Mouse (Mus musculus): Measurements from ENCODE around the gene Evc. TPM values are rescaled to one million over a fixed set of nuclear protein-coding genes. Genes with fewer than 3 reads are reported as not detected.

The Evc gene
- polyA plus RNA-seq, 1 experiment from 2014 or later, result 1.7 TPM

GRCm38 (mm10) chr5:37257243-37257642 is 79.5 kb downstream of the Evc start:
- no peak overlapping the region for H3K4me2 ChIP-seq (replicated peaks; ENCODE audit: low read depth)
- no peak for TF ChIP-seq CTCF (IDR thresholded peaks at IDR 0.05; ENCODE audit: low read depth)
- H3K36me3 ChIP-seq (ENCODE audit: control insufficient read depth, insufficient read depth), result no peaks in the 10 kb centered on the region
- no peak for ATAC-seq
- no peaks in the 10 kb centered on the region for H3K9me3 ChIP-seq (ENCODE audit: control insufficient read depth)
- H3K9ac ChIP-seq (ENCODE audit: low read depth, low read length), result no peak overlapping the region
- H3K4me3 ChIP-seq (ENCODE audit: low read depth, low read length), result no peak overlapping the region
- 55% methylated on average over 5 of the region's 5 CpGs for WGBS
- H3K4me1 ChIP-seq (replicated peaks; ENCODE audit: control insufficient read depth, insufficient read depth, low read length), result no peaks in the 10 kb centered on the region
- H3K27me3 ChIP-seq (replicated peaks; ENCODE audit: control insufficient read depth, insufficient read depth, low read length), result no peaks in the 10 kb centered on the region
- H3K27ac ChIP-seq (ENCODE audit: low read depth, low read length), result no peak overlapping the region

DNA sequence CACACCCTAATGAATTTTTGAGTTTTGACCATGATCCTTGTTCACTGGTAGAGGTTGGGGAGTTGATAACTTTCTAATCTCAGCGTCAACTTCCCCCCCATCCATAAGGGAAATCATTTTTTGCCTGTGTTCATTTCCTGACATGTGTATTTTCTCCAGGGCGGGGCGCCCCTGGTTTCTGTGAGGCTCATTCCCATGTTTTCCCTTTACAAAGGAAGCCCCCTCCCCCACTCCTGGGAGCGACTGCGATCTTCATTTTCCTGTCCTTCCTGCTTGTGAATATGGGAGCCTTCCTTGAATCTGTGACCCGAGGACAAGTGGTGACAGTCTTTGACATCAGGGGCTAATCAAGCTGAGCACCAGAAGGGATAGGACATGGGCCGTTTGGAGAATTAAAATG is 79.9 kb downstream of the Evc start:
- H3K4me2 ChIP-seq (replicated peaks; ENCODE audit: low read depth), result no peak overlapping the region

DNA sequence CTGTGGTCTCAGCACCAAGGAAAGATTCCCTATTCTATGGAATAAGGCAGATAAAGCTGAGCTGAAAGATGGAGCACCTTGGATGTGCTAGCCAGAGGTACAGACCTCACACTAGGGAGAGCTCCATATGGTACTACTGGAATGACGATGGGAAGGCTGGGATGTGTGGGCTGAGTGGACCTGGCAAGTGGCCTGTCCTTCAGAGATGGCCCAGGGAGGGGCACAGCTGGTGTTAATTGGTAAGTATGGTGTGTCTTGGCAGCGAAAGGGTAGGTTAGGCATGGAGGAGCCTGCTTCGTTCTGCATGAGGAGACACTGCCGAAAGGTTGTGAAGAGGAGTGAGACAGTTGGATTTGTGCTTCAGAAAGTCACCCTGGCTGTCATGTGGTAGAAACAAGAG is 82.2 kb downstream of the Evc start:
- TF ChIP-seq CTCF (IDR thresholded peaks at IDR 0.05; ENCODE audit: low read depth), result no peak
- H3K4me3 ChIP-seq (ENCODE audit: low read depth, low read length), result no peak overlapping the region
- H3K27me3 ChIP-seq (replicated peaks; ENCODE audit: control insufficient read depth, insufficient read depth, low read length), result no peaks in the 10 kb centered on the region
- no peaks in the 10 kb centered on the region for H3K9me3 ChIP-seq (ENCODE audit: control insufficient read depth)
- H3K36me3 ChIP-seq (ENCODE audit: control insufficient read depth, insufficient read depth), result no peaks in the 10 kb centered on the region
- H3K9ac ChIP-seq (ENCODE audit: low read depth, low read length), result no peak overlapping the region
- 82% methylated on average over 4 of the region's 4 CpGs for WGBS
- H3K4me2 ChIP-seq (replicated peaks; ENCODE audit: low read depth), result no peak overlapping the region
- H3K27ac ChIP-seq (ENCODE audit: low read depth, low read length), result no peak overlapping the region
- H3K4me1 ChIP-seq (replicated peaks; ENCODE audit: control insufficient read depth, insufficient read depth, low read length), result no peaks in the 10 kb centered on the region
- no peak for ATAC-seq

More for the DNA sequence above, 79.9 kb downstream of the Evc start:
- H3K9ac ChIP-seq (ENCODE audit: low read depth, low read length), result no peak overlapping the region
- no peaks in the 10 kb centered on the region for H3K36me3 ChIP-seq (ENCODE audit: control insufficient read depth, insufficient read depth)
- no peak for TF ChIP-seq CTCF (IDR thresholded peaks at IDR 0.05; ENCODE audit: low read depth)
- H3K4me3 ChIP-seq (ENCODE audit: low read depth, low read length), result no peak overlapping the region
- H3K4me1 ChIP-seq (replicated peaks; ENCODE audit: control insufficient read depth, insufficient read depth, low read length), result no peaks in the 10 kb centered on the region
- no peak overlapping the region for H3K27ac ChIP-seq (ENCODE audit: low read depth, low read length)
- H3K9me3 ChIP-seq (ENCODE audit: control insufficient read depth), result no peaks in the 10 kb centered on the region
- no peaks in the 10 kb centered on the region for H3K27me3 ChIP-seq (replicated peaks; ENCODE audit: control insufficient read depth, insufficient read depth, low read length)
- ATAC-seq, result no peak
- 64% methylated on average over 7 of the region's 7 CpGs for WGBS

- Histone ChIP-seq H3K9ac (ENCODE audit: low read depth, low read length) (no peak overlapping the region), H3K4me3 (ENCODE audit: low read depth, low read length) (no peak overlapping the region), H3K27ac (ENCODE audit: low read depth, low read length) (no peak overlapping the region), H3K27me3 (replicated peaks; ENCODE audit: control insufficient read depth, insufficient read depth, low read length) (no peaks in the 10 kb centered on the region), H3K36me3 (ENCODE audit: control insufficient read depth, insufficient read depth) (no peaks in the 10 kb centered on the region), H3K4me1 (replicated peaks; ENCODE audit: control insufficient read depth, insufficient read depth, low read length) (no peaks in the 10 kb centered on the region), H3K9me3 (ENCODE audit: control insufficient read depth) (no peaks in the 10 kb centered on the region), H3K4me2 (replicated peaks; ENCODE audit: low read depth) (no peak overlapping the region)
- ATAC-seq, result no peak
- WGBS, result 70% methylated on average over 9 of the region's 9 CpGs
- TF ChIP-seq CTCF (IDR thresholded peaks at IDR 0.05; ENCODE audit: low read depth), result no peak
Measured at GRCm38 (mm10) chr5:37252101-37252804, 84.4 kb downstream of the Evc start.

DNA sequence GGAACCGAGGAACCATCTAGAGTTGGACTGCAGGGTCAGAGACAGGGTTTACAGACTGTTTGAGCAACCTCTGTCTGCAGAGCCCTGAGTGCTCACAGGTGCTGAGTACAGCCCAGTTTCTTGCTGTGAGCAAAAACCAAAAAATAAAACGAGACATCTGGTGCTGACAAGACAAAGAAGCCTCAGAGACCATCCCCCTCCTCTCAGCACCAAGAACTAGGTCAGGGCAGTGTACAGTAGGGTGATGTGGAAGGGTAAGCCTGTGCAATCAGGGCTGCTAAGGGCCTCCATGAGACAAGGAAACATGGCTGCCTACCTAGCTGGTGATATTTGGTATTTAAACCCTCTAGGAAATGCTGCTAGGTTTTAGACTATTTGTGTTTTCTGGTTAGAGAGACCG is 85.1 kb downstream of the Evc start:
- no peak for ATAC-seq
- H3K4me1 ChIP-seq (replicated peaks; ENCODE audit: control insufficient read depth, insufficient read depth, low read length), result no peaks in the 10 kb centered on the region
- H3K9ac ChIP-seq (ENCODE audit: low read depth, low read length), result no peak overlapping the region
- no peaks in the 10 kb centered on the region for H3K36me3 ChIP-seq (ENCODE audit: control insufficient read depth, insufficient read depth)
- H3K4me2 ChIP-seq (replicated peaks; ENCODE audit: low read depth), result no peak overlapping the region
- H3K4me3 ChIP-seq (ENCODE audit: low read depth, low read length), result no peak overlapping the region
- H3K27ac ChIP-seq (ENCODE audit: low read depth, low read length), result no peak overlapping the region
- WGBS, result 57% methylated on average over 3 of the region's 3 CpGs
- H3K27me3 ChIP-seq (replicated peaks; ENCODE audit: control insufficient read depth, insufficient read depth, low read length), result 0 out of 2 replicates have a peak, but pooled peaks cover under 1% of the 10 kb centered on the region
- no peaks in the 10 kb centered on the region for H3K9me3 ChIP-seq (ENCODE audit: control insufficient read depth)
- no peak for TF ChIP-seq CTCF (IDR thresholded peaks at IDR 0.05; ENCODE audit: low read depth)

DNA sequence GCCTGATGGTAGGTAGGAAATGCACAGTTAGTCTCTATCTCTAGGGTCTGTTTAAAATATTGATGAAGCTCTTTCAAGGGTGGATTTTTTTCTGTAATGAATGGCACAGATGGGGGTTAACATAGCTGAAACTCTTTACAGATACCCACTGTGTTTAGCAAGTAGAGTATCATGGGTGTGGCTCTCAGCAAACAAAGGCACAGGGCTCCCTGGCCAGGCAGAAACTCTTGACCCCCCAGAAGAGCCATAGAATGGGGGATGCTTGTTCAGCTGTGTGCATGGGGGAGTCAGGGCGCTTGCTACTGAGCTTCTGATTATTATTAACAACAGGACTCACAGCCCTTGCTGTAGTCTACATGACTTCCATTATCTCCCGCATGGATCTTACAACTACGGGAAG is 87.8 kb downstream of the Evc start:
- no peak overlapping the region for H3K4me2 ChIP-seq (replicated peaks; ENCODE audit: low read depth)
- no peak overlapping the region for H3K27ac ChIP-seq (ENCODE audit: low read depth, low read length)
- no peak for TF ChIP-seq CTCF (IDR thresholded peaks at IDR 0.05; ENCODE audit: low read depth)

More for the DNA sequence above, 87.8 kb downstream of the Evc start:
- no peaks in the 10 kb centered on the region for H3K36me3 ChIP-seq (ENCODE audit: control insufficient read depth, insufficient read depth)
- WGBS, result 70% methylated on average over 3 of the region's 3 CpGs
- H3K9me3 ChIP-seq (ENCODE audit: control insufficient read depth), result no peaks in the 10 kb centered on the region
- H3K27me3 ChIP-seq (replicated peaks; ENCODE audit: control insufficient read depth, insufficient read depth, low read length), result peaks cover 28% of the 10 kb centered on the region
- H3K9ac ChIP-seq (ENCODE audit: low read depth, low read length), result no peak overlapping the region
- no peak for ATAC-seq
- no peaks in the 10 kb centered on the region for H3K4me1 ChIP-seq (replicated peaks; ENCODE audit: control insufficient read depth, insufficient read depth, low read length)
- no peak overlapping the region for H3K4me3 ChIP-seq (ENCODE audit: low read depth, low read length)
